Mouse (Mus musculus) right cerebral cortex, adult 2 months (tissue): ENCODE measurements around the gene Slc25a15.
A peak's percentile ranks its signal among the peaks of the same experiment; 100 is the strongest.

Experiments used
- DNase-seq, 2 experiments: peaks; one replicate each; pipeline ENCODE4 v3.0.0; 2021 to 2022; ENCODE audit warnings: low spot score in 2 of 2

Gene Slc25a15

DNA sequence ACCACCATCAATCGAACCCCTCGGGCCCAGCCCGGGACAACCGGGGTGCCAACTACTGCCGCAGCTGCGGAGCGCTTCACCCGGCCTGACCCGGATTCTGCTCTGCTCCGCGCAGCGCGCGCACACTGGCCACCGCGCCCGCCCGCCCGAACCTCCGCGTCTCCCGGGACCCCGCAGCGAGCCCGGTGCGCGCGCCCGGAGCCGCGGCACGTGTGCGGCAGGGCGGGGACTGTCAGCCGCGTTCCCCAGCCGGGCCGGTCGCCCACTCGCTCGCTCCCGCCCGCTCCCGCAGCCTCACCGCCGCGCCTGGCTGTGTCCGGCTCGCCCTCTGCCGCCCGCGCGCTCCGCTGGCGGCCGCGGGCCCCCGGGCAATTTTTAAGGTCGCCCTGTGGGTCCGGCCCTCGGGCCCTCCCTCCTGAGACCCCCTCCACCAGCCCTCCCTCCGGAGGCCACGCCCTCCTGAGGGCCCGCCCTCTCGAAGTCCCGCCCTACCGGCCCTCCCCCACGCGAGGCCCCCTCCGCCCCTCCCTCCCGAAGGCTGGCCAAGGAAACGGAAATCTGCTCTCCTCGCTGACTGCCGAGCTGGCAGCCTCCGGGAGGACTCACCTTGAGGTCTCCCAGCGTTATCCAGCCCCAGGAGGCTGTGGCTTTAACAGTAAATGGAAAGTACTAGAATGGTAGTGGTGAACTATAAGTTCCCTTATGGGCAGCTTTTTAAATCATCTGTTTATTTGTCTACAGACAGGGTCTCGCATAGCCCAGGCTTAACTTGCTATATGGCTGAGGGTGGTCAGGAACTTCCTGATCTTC is at the start of gene Slc25a15:
TSS of gene Slc25a15 (minus strand) at position 456 of the 810 bp plus-strand sequence.
- DNase-seq = peak; percentile 75 to 82

DNA sequence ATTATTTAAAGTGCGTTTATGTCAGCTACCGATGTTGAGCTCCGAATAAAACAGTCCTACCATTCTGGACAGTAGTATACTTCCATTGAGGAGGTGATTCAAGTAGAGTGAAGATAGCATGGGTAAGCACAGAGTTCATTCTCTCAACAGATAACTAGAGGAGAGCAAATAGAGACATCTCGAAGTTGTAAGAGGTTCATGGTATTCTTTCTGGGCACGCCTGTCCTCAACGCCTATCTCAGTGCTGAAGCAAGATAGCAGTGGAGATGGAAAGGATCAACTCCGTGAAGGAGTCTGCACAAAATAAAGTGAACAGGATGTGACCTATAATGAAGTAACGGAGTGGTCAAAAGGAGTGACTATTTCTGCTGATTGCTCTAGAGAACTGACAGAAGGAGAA is 13.6 kb upstream of the Slc25a15 start:
- no peak for DNase-seq

DNA sequence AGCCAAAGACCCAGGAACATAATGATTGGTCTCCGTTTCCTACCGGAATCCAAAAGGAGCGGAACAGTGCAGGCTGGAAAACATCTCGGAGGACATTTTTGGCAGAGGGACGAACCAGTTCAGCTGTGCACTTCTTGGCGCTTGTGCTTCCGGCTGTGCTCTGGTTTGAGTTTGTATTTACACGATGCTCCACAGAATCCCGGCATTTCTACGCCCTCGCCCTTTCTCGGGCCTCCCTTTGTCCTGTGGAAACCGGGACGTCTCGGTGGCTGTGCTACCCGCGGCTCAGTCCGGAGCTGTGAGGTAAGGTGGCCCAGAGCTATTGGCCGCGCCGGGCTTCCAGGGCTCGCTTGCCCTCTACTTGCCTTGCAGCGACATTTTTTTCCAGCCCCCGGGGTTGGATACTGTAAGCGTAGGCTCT is 12.9 kb upstream of the Slc25a15 start, which contains the start of gene Mrps31:
TSS of gene Mrps31 (plus strand) at position 80 of the 421 bp plus-strand sequence.
- peak; percentile 90 to 93 for DNase-seq

DNA sequence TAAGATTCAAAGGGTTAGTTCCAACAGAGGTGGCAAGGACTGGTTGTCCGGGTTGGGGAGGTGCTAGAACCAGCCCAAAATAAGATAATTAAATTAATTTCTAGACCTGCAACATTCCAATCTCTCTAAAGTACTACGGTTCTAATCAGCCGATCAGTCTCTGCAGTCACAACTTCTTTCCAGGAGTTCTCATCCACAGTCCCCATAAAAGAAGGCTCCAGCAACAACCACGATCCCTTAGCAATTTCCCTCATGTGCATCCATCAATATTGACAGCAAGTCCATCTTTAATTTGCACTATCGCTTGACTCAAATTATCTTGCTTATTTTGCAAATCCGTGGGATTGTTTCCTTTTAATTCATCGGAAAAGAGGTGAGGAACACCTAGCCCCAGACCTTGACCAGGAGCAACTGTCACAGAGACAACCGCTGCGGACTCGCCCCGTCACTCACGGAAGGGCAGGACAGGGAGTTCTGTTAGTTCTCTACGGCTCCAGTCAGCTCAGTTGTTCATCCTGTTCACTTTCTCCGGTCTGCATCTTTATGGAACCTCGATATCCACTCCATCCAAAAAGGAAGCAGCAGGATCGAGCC is 12.4 kb upstream of the Slc25a15 start:
- DNase-seq = no peak

- DNase-seq = no peak
These were observed 7.3 kb upstream of the Slc25a15 start for GRCm38 (mm10) chr8:22405733-22406132.

GRCm38 (mm10) chr8:22403235-22403634 is 4.8 kb upstream of the Slc25a15 start:
- no peak for DNase-seq

DNA sequence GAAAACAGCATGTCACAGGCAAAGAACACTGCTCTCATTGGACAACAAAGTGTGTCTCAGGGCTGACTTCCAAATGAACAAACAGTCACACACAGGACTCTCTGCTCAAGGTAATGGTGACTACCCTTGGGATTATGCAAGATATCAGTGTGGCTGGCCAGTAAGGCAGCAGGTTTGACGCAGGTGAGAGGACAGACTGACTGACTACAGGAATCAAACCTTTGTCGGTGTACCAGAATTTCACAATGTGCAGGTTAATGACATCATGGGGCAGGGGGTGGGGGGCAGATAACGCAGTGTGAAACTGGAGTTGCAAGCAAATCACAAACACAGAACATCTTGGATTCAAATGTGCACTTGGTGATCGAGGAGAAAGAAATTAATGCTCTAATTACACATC is 2.2 kb upstream of the Slc25a15 start:
- no peak for DNase-seq

GRCm38 (mm10) chr8:22399285-22399880 is 986 bp upstream of the Slc25a15 start:
- no peak for DNase-seq

DNA sequence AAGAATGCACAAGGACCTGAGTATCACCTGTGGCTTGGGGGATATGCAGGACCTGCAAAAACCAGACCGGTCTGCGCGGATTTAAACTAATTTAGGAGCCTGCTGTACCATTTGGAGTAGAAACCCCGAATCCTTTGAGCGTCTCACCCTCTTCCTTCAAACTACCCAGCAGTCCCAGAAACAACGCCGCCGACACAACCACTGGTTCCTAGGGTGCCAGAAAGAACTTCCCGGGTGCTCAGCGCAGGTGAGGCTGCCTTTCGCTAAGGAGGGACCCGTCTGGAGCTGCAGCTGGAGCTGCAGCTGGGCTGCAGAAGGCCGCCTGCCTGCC is 621 bp downstream of the Slc25a15 start:
- no peak for DNase-seq

GRCm38 (mm10) chr8:22395256-22395655 is 3.1 kb downstream of the Slc25a15 start:
- DNase-seq = no peak

- no peak for DNase-seq
These were observed 3.9 kb downstream of the Slc25a15 start for GRCm38 (mm10) chr8:22394471-22394870.

GRCm38 (mm10) chr8:22390766-22391463 is 7.5 kb downstream of the Slc25a15 start:
- no peak for DNase-seq

- no peak for DNase-seq
These were observed 8.5 kb downstream of the Slc25a15 start for GRCm38 (mm10) chr8:22389874-22390273.

- no peak for DNase-seq
These were observed 13.2 kb downstream of the Slc25a15 start for GRCm38 (mm10) chr8:22385158-22385557.

GRCm38 (mm10) chr8:22382824-22383595 is 15.4 kb downstream of the Slc25a15 start:
- DNase-seq = no peak

DNA sequence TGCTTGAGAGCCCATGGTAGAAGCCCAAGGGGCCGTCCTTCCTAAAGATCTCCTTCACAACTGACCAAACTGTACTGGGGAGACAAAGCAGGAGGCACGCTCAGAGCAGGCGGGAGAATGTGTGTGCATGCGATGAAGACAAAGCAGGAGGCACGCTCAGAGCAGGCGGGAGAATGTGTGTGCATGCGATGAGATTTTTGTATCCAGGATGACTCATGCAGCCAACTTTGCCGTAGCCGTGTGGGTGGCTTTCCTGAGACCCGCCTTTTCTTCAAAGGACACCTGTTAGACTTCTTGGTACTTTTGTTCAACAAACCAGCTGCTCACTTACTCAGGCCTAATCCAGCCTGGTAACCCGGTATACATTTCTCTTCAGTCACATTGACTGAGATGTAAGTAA is 17.5 kb downstream of the Slc25a15 start:
- peak; percentile 33 to 47 for DNase-seq

- DNase-seq = no peak
These were observed 21.5 kb downstream of the Slc25a15 start for GRCm38 (mm10) chr8:22376903-22377302.

- DNase-seq = no peak
These were observed 22.1 kb downstream of the Slc25a15 start for GRCm38 (mm10) chr8:22376311-22376710.

- no peak for DNase-seq
These were observed 38.5 kb downstream of the Slc25a15 start for GRCm38 (mm10) chr8:22359882-22360281.

- DNase-seq = no peak
These were observed 39.0 kb downstream of the Slc25a15 start for GRCm38 (mm10) chr8:22359359-22359758.

GRCm38 (mm10) chr8:22335426-22335825 is 63.0 kb downstream of the Slc25a15 start:
- no peak for DNase-seq
